Mouse (Mus musculus) left cerebral cortex, adult 8-10 months (tissue): ENCODE results near the gene Pkp3. TPM values are rescaled to one million over a fixed set of nuclear protein-coding genes. Genes with fewer than 3 reads are reported as not detected.

Source experiments
- total RNA-seq, 4 experiments: library from RNA; stranded (reverse); gene quantifications; 2 replicates each; pipeline ENCODE4 v1.2.4; 2022

The Pkp3 gene
- total RNA-seq, 4 experiments from 2014 or later: 0.57 TPM; not detected in 3

Other genes starting within 250 kb of the Pkp3 start
- gene Urah, start 243.2 kb upstream of the Pkp3 start, total RNA-seq: 10 to 100 TPM in 1 of 4 experiments, 1 to 10 TPM in 3; 6.2 to 13.1 (median 8.4) TPM
- not detected for gene Scgb1c1, start 232.7 kb upstream of the Pkp3 start, total RNA-seq
- gene Odf3, start 230.4 kb upstream of the Pkp3 start, total RNA-seq: under 1 TPM in 1 of 4 experiments, not detected in 3; 0.36 TPM
- 1 to 10 TPM; 1.0 to 2.9 (median 2.5) TPM for gene Gm45785, start 221.9 kb upstream of the Pkp3 start, total RNA-seq
- 10 to 100 TPM; 60.1 to 70.0 (median 64.9) TPM for gene Ric8a, start 221.3 kb upstream of the Pkp3 start, total RNA-seq
- gene Bet1l, start 220.6 kb upstream of the Pkp3 start, total RNA-seq: 10 to 100 TPM; 20.7 to 26.7 (median 23.2) TPM
- 100 to 1,000 TPM; 105 to 117 (median 109) TPM for gene Psmd13, start 196.2 kb upstream of the Pkp3 start, total RNA-seq
- 10 to 100 TPM; 62.4 to 79.7 (median 73.7) TPM for gene Sirt3, start 195.9 kb upstream of the Pkp3 start, total RNA-seq
- gene Cox8b, start 177.8 kb upstream of the Pkp3 start, total RNA-seq: 1 to 10 TPM; 1.7 to 3.9 (median 2.9) TPM
- 1 to 10 TPM in 1 of 4 experiments, under 1 TPM in 3; 0.54 to 1.1 (median 0.92) TPM for gene Nlrp6, start 157.3 kb upstream of the Pkp3 start, total RNA-seq
- gene Pgghg, start 136.8 kb upstream of the Pkp3 start, total RNA-seq: 1 to 10 TPM; 3.9 to 4.7 (median 4.3) TPM
- under 1 TPM in 1 of 4 experiments, not detected in 3; 0.51 TPM for gene Ifitm5, start 127.9 kb upstream of the Pkp3 start, total RNA-seq
- not detected for gene Gm45717, start 122.3 kb upstream of the Pkp3 start, total RNA-seq
- gene Ifitm2, start 122.2 kb upstream of the Pkp3 start, total RNA-seq: 10 to 100 TPM; 13.5 to 19.6 (median 16.7) TPM
- 1 to 10 TPM; 3.6 to 7.4 (median 5.0) TPM for gene Ifitm1, start 111.0 kb upstream of the Pkp3 start, total RNA-seq
- 10 to 100 TPM; 12.2 to 26.6 (median 17.7) TPM for gene Ifitm3, start 67.4 kb upstream of the Pkp3 start, total RNA-seq
- under 1 TPM in 2 of 4 experiments, not detected in 2; 0.87 to 0.88 TPM for gene Ifitm6, start 60.3 kb upstream of the Pkp3 start, total RNA-seq
- not detected for gene Gm17387, start 49.1 kb upstream of the Pkp3 start, total RNA-seq
- 10 to 100 TPM; 64.5 to 81.0 (median 79.2) TPM for gene B4galnt4, start 17.1 kb upstream of the Pkp3 start, total RNA-seq
- gene Sigirr, start 22.4 kb downstream of the Pkp3 start, total RNA-seq: 1 to 10 TPM; 2.3 to 2.6 (median 2.5) TPM
- gene Ano9, start 39.6 kb downstream of the Pkp3 start, total RNA-seq: not detected
- gene Ptdss2, start 44.2 kb downstream of the Pkp3 start, total RNA-seq: 10 to 100 TPM; 48.4 to 57.7 (median 52.3) TPM
- gene Rnh1, start 94.6 kb downstream of the Pkp3 start, total RNA-seq: 10 to 100 TPM; 41.0 to 52.8 (median 44.8) TPM
- gene Hras, start 115.8 kb downstream of the Pkp3 start, total RNA-seq: 100 to 1,000 TPM; 226 to 267 (median 258) TPM
- gene Lrrc56, start 115.9 kb downstream of the Pkp3 start, total RNA-seq: 1 to 10 TPM; 3.5 to 5.7 (median 5.3) TPM
- under 1 TPM in 2 of 4 experiments, not detected in 2; 0.17 to 0.25 TPM for gene Lmntd2, start 135.9 kb downstream of the Pkp3 start, total RNA-seq
- gene Rassf7, start 137.6 kb downstream of the Pkp3 start, total RNA-seq: 1 to 10 TPM in 3 of 4 experiments, under 1 TPM in 1; 0.89 to 2.7 (median 2.4) TPM
- 10 to 100 TPM; 65.7 to 76.5 (median 68.5) TPM for gene Phrf1, start 150.6 kb downstream of the Pkp3 start, total RNA-seq
- gene Irf7, start 188.3 kb downstream of the Pkp3 start, total RNA-seq: 1 to 10 TPM in 3 of 4 experiments, under 1 TPM in 1; 0.65 to 2.8 (median 1.7) TPM
- gene Cdhr5, start 198.6 kb downstream of the Pkp3 start, total RNA-seq: not detected
- gene Sct, start 200.9 kb downstream of the Pkp3 start, total RNA-seq: not detected
- gene Drd4, start 213.8 kb downstream of the Pkp3 start, total RNA-seq: under 1 TPM; 0.44 to 0.84 (median 0.50) TPM
- gene Deaf1, start 249.5 kb downstream of the Pkp3 start, total RNA-seq: 10 to 100 TPM; 57.2 to 76.6 (median 68.2) TPM
- 10 to 100 TPM; 30.2 to 32.2 (median 30.6) TPM for gene Tmem80, start 249.5 kb downstream of the Pkp3 start, total RNA-seq